Mouse (Mus musculus) MEL (cell line): ENCODE measurements at regions not wholly inside any gene's neighbourhood (a gene's known extent, or its start where the extent isn't known, plus 50 kb on each side); places are given as distances from the start of the nearest gene placed in this dataset.

Source experiments
- DNase-seq: peaks from one replicate; pipeline ENCODE4 v3.0.0; 2011; ENCODE audit warnings: low read depth, low spot score
- H3K27ac ChIP-seq: 2 replicates; pipeline ENCODE4 v1.5.1; 2012; ENCODE audit warnings: low read depth, mild to moderate bottlenecking, control low read depth, low read length, moderate library complexity; ENCODE audit not compliant: control insufficient read depth
- H3K27me3 ChIP-seq, 2 experiments: fragments of 150-350 bp in 1 of 2; sonication (generic) in 1 of 2; 2 replicates each; pipeline ENCODE4 v1.6.1; 2012; ENCODE audit warnings: low read length in 2 of 2, mild to moderate bottlenecking in 2 of 2, improper control_type of control experiment in 1 of 2, moderate library complexity in 1 of 2; ENCODE audit not compliant: insufficient read depth in 2 of 2, control insufficient read depth in 1 of 2
- H3K36me3 ChIP-seq, 2 experiments: 2 replicates each; pipeline ENCODE4 v1.6.1; 2012 to 2014; ENCODE audit warnings: low read length in 2 of 2, improper control_type of control experiment in 1 of 2, inconsistent platforms in 1 of 2, mild to moderate bottlenecking in 1 of 2; ENCODE audit not compliant: insufficient read depth in 2 of 2, control insufficient read depth in 1 of 2
- H3K4me1 ChIP-seq, 2 experiments: fragments of 150-350 bp in 1 of 2; sonication (generic) in 1 of 2; 2 replicates each; pipeline ENCODE4 v1.6.1; 2012; ENCODE audit warnings: low read length in 2 of 2, improper control_type of control experiment in 1 of 2, mild to moderate bottlenecking in 1 of 2; ENCODE audit not compliant: insufficient read depth in 2 of 2, control insufficient read depth in 1 of 2
- H3K4me3 ChIP-seq, 2 experiments: fragments of 150-350 bp in 1 of 2; sonication (generic) in 1 of 2; 2 replicates each; pipeline ENCODE4 v1.5.1; 2012; ENCODE audit warnings: low read depth in 2 of 2, low read length in 2 of 2, mild to moderate bottlenecking in 2 of 2, moderate library complexity in 2 of 2, control low read depth in 1 of 2, improper control_type of control experiment in 1 of 2; ENCODE audit not compliant: control insufficient read depth in 1 of 2, insufficient read depth in 1 of 2
- H3K79me2 ChIP-seq: 2 replicates; pipeline ENCODE4 v1.6.1; 2012; ENCODE audit warnings: mild to moderate bottlenecking, low read length, moderate library complexity; ENCODE audit not compliant: control insufficient read depth, poor library complexity, insufficient read depth
- H3K9ac ChIP-seq: 2 replicates; pipeline ENCODE4 v1.6.1; 2012; ENCODE audit warnings: low read depth, mild to moderate bottlenecking, control low read depth, low read length, moderate library complexity; ENCODE audit not compliant: control insufficient read depth, poor library complexity, severe bottlenecking
- H3K9me3 ChIP-seq: fragments of 150-350 bp; sonication (generic); replicated peaks from 2 replicates; pipeline ENCODE4 v1.6.1; 2012; ENCODE audit warnings: mild to moderate bottlenecking, low read length, improper control_type of control experiment, moderate library complexity; ENCODE audit not compliant: insufficient read depth
- BHLHE40 ChIP-seq: IDR thresholded peaks from 2 replicates; pipeline ENCODE4 v1.6.1; 2012; ENCODE audit warnings: low read depth, mild to moderate bottlenecking, inconsistent platforms, low read length, improper control_type of control experiment, borderline replicate concordance
- CHD1 ChIP-seq: IDR thresholded peaks from 2 replicates; pipeline ENCODE4 v1.6.1; 2012; ENCODE audit warnings: low read depth, mild to moderate bottlenecking, inconsistent platforms, low read length, improper control_type of control experiment
- CHD2 ChIP-seq: IDR thresholded peaks from 2 replicates; pipeline ENCODE4 v1.6.1; 2011; ENCODE audit warnings: low read length, improper control_type of control experiment
- CTCF ChIP-seq, 3 experiments: IDR thresholded peaks in 2 of 3; conservative IDR thresholded peaks in 1 of 3; 2 replicates each; pipeline ENCODE4 v1.5.1; 2011 to 2012; ENCODE audit warnings: low read length in 3 of 3, low read depth in 2 of 3, mild to moderate bottlenecking in 2 of 3, improper control_type of control experiment in 1 of 3, inconsistent platforms in 1 of 3, mixed read lengths in 1 of 3, moderate library complexity in 1 of 3; ENCODE audit not compliant: control insufficient read depth in 1 of 3, insufficient read depth in 1 of 3, poor library complexity in 1 of 3, severe bottlenecking in 1 of 3
- ELF1 ChIP-seq: IDR thresholded peaks from 2 replicates; pipeline ENCODE4 v1.6.1; 2014; ENCODE audit warnings: low read depth, mild to moderate bottlenecking, inconsistent platforms, low read length, improper control_type of control experiment, moderate library complexity
- ETS1 ChIP-seq: IDR thresholded peaks from 2 replicates; pipeline ENCODE4 v1.6.1; 2012; ENCODE audit warnings: low read depth, mild to moderate bottlenecking, inconsistent platforms, low read length, improper control_type of control experiment, moderate library complexity
- GABPA ChIP-seq: IDR thresholded peaks from 2 replicates; pipeline ENCODE4 v1.6.1; 2012; ENCODE audit warnings: low read depth, mild to moderate bottlenecking, inconsistent platforms, low read length, improper control_type of control experiment, moderate library complexity
- HCFC1 ChIP-seq: IDR thresholded peaks from 2 replicates; pipeline ENCODE4 v1.6.1; 2012; ENCODE audit warnings: low read depth, mild to moderate bottlenecking, inconsistent platforms, low read length, improper control_type of control experiment, moderate library complexity
- KAT2A ChIP-seq: conservative IDR thresholded peaks from 2 replicates; pipeline ENCODE4 v1.6.1; 2012; ENCODE audit warnings: low read depth, low read length, improper control_type of control experiment, inconsistent platforms
- MAFK ChIP-seq: IDR thresholded peaks from 2 replicates; pipeline ENCODE4 v1.6.1; 2011; ENCODE audit warnings: low read depth, mild to moderate bottlenecking, low read length, improper control_type of control experiment, borderline replicate concordance
- MAX ChIP-seq: IDR thresholded peaks from 2 replicates; pipeline ENCODE4 v1.6.1; 2011; ENCODE audit warnings: low read length, improper control_type of control experiment
- MAZ ChIP-seq: IDR thresholded peaks from 2 replicates; pipeline ENCODE4 v1.6.1; 2012; ENCODE audit warnings: low read depth, mild to moderate bottlenecking, inconsistent platforms, low read length, improper control_type of control experiment
- MEF2A ChIP-seq: IDR thresholded peaks from 2 replicates; pipeline ENCODE4 v1.6.1; 2014; ENCODE audit warnings: low read depth, mild to moderate bottlenecking, inconsistent platforms, low read length, improper control_type of control experiment; ENCODE audit not compliant: poor library complexity, insufficient replicate concordance, severe bottlenecking; ENCODE audit errors: extremely low read depth
- MYB ChIP-seq: IDR thresholded peaks from 2 replicates; pipeline ENCODE4 v1.6.1; 2011; ENCODE audit warnings: mild to moderate bottlenecking, low read depth, low read length, improper control_type of control experiment
- MYC ChIP-seq: IDR thresholded peaks from 2 replicates; pipeline ENCODE4 v1.6.1; 2011; ENCODE audit warnings: low read depth, mild to moderate bottlenecking, low read length, improper control_type of control experiment, moderate library complexity
- NELFE ChIP-seq: IDR thresholded peaks from 2 replicates; pipeline ENCODE4 v1.6.1; 2011; ENCODE audit warnings: low read depth, low read length, improper control_type of control experiment
- NRF1 ChIP-seq: IDR thresholded peaks from 2 replicates; pipeline ENCODE4 v1.6.1; 2014; ENCODE audit warnings: low read depth, mild to moderate bottlenecking, inconsistent platforms, low read length, improper control_type of control experiment, moderate library complexity; ENCODE audit not compliant: poor library complexity, insufficient read depth, severe bottlenecking
- POLR2A ChIP-seq, 2 experiments: IDR thresholded peaks; 2 replicates each; pipeline ENCODE4 v1.6.1; 2011 to 2012; ENCODE audit warnings: low read length in 2 of 2, mild to moderate bottlenecking in 2 of 2, control low read depth in 1 of 2, improper control_type of control experiment in 1 of 2, low read depth in 1 of 2, moderate library complexity in 1 of 2; ENCODE audit not compliant: control insufficient read depth in 1 of 2, insufficient read depth in 1 of 2, poor library complexity in 1 of 2
- POLR2AphosphoS2 ChIP-seq: IDR thresholded peaks from 2 replicates; pipeline ENCODE4 v1.6.1; 2011; ENCODE audit warnings: low read length, improper control_type of control experiment
- RAD21 ChIP-seq: IDR thresholded peaks from 2 replicates; pipeline ENCODE4 v1.6.1; 2011; ENCODE audit warnings: mild to moderate bottlenecking, low read depth, low read length, improper control_type of control experiment
- RCOR1 ChIP-seq: IDR thresholded peaks from 2 replicates; pipeline ENCODE4 v1.6.1; 2012; ENCODE audit warnings: low read depth, mild to moderate bottlenecking, inconsistent platforms, low read length, improper control_type of control experiment
- UBTF ChIP-seq: IDR thresholded peaks from 2 replicates; pipeline ENCODE4 v1.6.1; 2012; ENCODE audit warnings: low read depth, mild to moderate bottlenecking, inconsistent platforms, low read length, improper control_type of control experiment, moderate library complexity, borderline replicate concordance; ENCODE audit not compliant: insufficient read depth
- USF1 ChIP-seq: IDR thresholded peaks from 2 replicates; pipeline ENCODE4 v1.6.1; 2014; ENCODE audit warnings: low read depth, mild to moderate bottlenecking, inconsistent platforms, low read length, improper control_type of control experiment, moderate library complexity
- ZKSCAN1 ChIP-seq: IDR thresholded peaks from 2 replicates; pipeline ENCODE4 v1.6.1; 2012; ENCODE audit warnings: low read depth, mild to moderate bottlenecking, inconsistent platforms, low read length, improper control_type of control experiment, moderate library complexity
- ZMIZ1 ChIP-seq: IDR thresholded peaks from 2 replicates; pipeline ENCODE4 v1.6.1; 2012; ENCODE audit warnings: low read depth, mild to moderate bottlenecking, inconsistent platforms, low read length, improper control_type of control experiment, moderate library complexity
- ZNF384 ChIP-seq: IDR thresholded peaks from 2 replicates; pipeline ENCODE4 v1.6.1; 2012; ENCODE audit warnings: low read depth, mild to moderate bottlenecking, inconsistent platforms, low read length, improper control_type of control experiment

DNA sequence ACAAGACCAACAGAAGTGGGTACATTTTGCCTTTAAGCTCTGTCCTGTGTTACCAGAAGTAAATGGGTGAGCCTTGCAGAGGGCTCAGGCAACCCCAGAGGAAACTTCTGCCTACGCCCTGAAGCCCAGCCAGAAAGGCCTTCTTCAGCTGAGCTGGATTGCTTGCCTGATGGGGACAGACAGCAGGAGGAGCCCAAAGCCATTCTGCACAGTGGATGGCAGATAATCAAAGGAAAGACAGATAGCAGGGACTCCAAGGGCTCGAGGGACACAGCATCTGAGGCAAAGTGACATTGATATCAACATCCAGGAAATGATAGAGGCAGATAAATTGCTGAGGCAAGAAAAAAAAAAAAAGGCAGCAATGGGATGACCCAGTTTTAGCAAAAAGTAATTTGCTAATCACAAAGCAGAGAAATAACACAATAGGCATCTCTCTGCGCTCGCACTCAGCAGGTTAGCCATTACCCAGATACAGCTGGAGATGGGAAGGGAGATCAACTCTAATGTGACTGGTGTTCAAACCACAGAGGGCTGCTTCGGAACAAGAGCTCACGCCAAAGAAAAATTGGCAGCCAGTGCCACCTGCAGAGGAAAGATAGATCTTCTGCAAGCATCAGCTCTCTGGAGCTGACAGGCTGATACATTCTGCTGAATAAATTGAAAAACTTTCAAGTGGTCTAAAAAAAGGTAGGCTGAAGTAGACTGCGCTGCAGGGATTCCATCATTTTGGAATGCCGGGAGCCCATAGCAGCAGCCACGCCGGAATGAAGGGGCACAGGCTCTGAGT lies 494.8 kb downstream of the Prim2 start:
- H3K9me3 ChIP-seq: no peaks in the 10 kb centered on the region
- H3K27me3 ChIP-seq: no peaks in the 10 kb centered on the region
- H3K27ac ChIP-seq: no peak overlapping the region
- TF ChIP-seq MAFK (no peak), RAD21 (no peak), NELFE (no peak), CHD1 (no peak), UBTF (no peak), RCOR1 (no peak), KAT2A (no peak), HCFC1 (no peak), USF1 (no peak), CTCF (IDR thresholded peaks at IDR 0.05 in 2 of 3, conservative IDR thresholded peaks at IDR 0.05 in 1 of 3; ENCODE audit: control insufficient read depth in 1 of 3, insufficient read depth in 1 of 3, low read depth in 2 of 3, low read length in 3 of 3, poor library complexity in 1 of 3, severe bottlenecking in 1 of 3) (no peak), MEF2A (no peak), MYB (no peak), ELF1 (no peak), POLR2AphosphoS2 (no peak), GABPA (no peak), MAZ (no peak), ETS1 (no peak)
- no peak overlapping the region for H3K4me3 ChIP-seq
- H3K36me3 ChIP-seq: no peaks in the 10 kb centered on the region
- H3K79me2 ChIP-seq: no peaks in the 10 kb centered on the region
- H3K4me1 ChIP-seq: no peaks in the 10 kb centered on the region
- no peak overlapping the region for H3K9ac ChIP-seq
- DNase-seq: no peak

- Histone ChIP-seq H3K9me3 (no peaks in the 10 kb centered on the region), H3K36me3 (no peaks in the 10 kb centered on the region), H3K27me3 (no peaks in the 10 kb centered on the region), H3K9ac (no peak overlapping the region)
- TF ChIP-seq CHD2: no peak
- no peak for TF ChIP-seq NELFE
- no peak for TF ChIP-seq POLR2A (IDR thresholded peaks at IDR 0.05; ENCODE audit: control insufficient read depth in 1 of 2, insufficient read depth in 1 of 2, low read depth in 1 of 2, low read length in 2 of 2, poor library complexity in 1 of 2)
- TF ChIP-seq ZKSCAN1: no peak
- no peak for TF ChIP-seq ZNF384
- TF ChIP-seq USF1: no peak
- TF ChIP-seq UBTF: no peak
- no peak for TF ChIP-seq NRF1
- no peak for TF ChIP-seq BHLHE40
- no peak for TF ChIP-seq ZMIZ1
- TF ChIP-seq MEF2A: no peak
- no peak for TF ChIP-seq MYC
- no peak for TF ChIP-seq MAX
- TF ChIP-seq ETS1: no peak
- TF ChIP-seq, all 39 proteins: peak for 0
- Histone ChIP-seq H3K4me3 (no peak overlapping the region), H3K4me1 (no peaks in the 10 kb centered on the region), H3K27ac (no peak overlapping the region), H3K79me2 (no peaks in the 10 kb centered on the region)
- no peak for DNase-seq
Measured at GRCm38 (mm10) chr1:33136991-33137390, 532.6 kb downstream of the Prim2 start.
